Mouse (Mus musculus) stomach, postnatal 0 days (tissue): ENCODE results near the gene Angpt4.

Experiments used
- CTCF ChIP-seq: IDR thresholded peaks from 2 replicates; pipeline ENCODE4 v1.5.1; 2016; ENCODE audit warnings: antibody characterized with exemption, low read depth, mild to moderate bottlenecking, moderate library complexity
- EP300 ChIP-seq: optimal IDR thresholded peaks from 2 replicates; pipeline ENCODE3; 2016; ENCODE audit warnings: antibody characterized with exemption

DNA sequence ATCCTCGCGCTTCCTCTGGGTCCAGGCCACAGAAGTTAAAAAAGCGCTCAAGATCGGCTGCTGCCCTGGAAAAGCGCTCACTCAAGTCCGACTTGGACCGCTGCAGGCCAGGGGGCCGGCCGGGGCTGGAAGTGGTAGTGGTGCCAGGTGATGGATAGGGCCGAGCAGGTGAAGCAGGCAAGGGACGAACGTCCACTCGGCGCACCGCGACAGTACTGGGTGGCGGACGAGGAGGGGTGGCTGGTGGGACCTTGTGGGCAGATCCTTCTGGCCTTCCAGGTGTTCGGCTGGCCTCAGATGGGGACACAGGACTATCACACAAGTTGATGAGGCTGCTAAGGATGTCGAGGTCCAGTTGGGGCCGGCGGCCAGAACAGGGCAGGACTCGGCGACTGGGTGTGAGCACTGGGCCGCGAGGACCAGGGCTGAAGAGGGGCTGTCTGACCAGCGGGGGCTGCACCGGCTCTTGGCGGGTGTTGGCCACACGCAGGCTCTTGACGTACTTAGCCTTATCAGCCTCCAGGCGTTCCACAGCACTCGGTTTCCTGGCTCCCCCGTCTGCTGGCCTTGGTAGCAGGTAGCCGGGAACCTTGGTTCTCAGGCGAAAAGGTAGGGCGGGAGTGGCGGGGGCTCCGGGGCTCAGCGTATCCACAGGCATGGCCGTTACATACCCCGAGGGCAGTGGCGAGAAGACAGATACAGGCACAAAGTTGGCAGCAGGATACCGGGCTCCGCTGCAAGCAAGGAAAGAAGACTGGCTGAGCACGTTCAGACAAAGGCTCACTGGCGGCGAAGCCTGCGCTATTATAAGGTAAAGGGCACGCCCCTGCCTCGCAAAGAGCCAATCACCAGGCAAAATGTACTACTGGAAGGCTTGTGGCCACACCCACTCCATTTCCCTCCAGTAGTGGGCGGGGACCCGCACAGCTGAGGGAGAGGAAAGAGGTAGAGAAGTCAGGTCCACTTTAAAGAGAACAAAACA is 59.5 kb downstream of the Angpt4 start:
- TF ChIP-seq CTCF (no peak; the same call in 1 of the 2 replicates), EP300 (no peak)
